In genomic region chr11:11776071-11776821, GRCm38 (mm10) we compare ENCODE assay signal across 17 mouse cellular contexts. TPM values are rescaled to one million over a fixed set of nuclear protein-coding genes. Genes with fewer than 3 reads are reported as not detected.
DNase-seq lines count a peak whose midpoint lies in the region; ATAC-seq and TF ChIP-seq lines count a peak whose summit lies in the region.
"Had no signal": no experiment of that assay in that cellular context is flagged by ENCODE, and none has a peak within 500 bp of the region (broad histone marks: within the 10 kb centered on the region; RNA-seq: fewer than 3 reads in every experiment).

No protein-coding gene starts in this region.

- peaks cover 4% of the 10 kb centered on the region; the same call in 1 of the 2 replicates for H3K4me1 ChIP-seq in liver, postnatal 0 days (ENCODE audit: insufficient read depth)
- H3K4me1 ChIP-seq in liver, embryonic 12.5 days, result no peaks in the 10 kb centered on the region
- peaks cover 35 to 98% of the 10 kb centered on the region in 2 experiments for H3K4me1 ChIP-seq in CH12.LX (ENCODE audit: control insufficient read depth in 1 of 2, insufficient read depth in 2 of 2)
- H3K4me1 ChIP-seq in bone marrow, adult 2 months (ENCODE audit: control insufficient read depth, insufficient read depth, low read length), result peaks cover 3% of the 10 kb centered on the region
- H3K4me1 ChIP-seq: embryonic facial prominence, embryonic 12.5 days; forebrain, embryonic 15.5 days; hindbrain, embryonic 13.5 days had no signal

- WGBS in liver, postnatal 0 days (ENCODE audit: insufficient replicate concordance), result 74% methylated on average over 4 of the region's 4 CpGs
- WGBS in liver, embryonic 12.5 days (ENCODE audit: insufficient replicate concordance), result 63% methylated on average over 4 of the region's 4 CpGs
- 75% methylated on average over 4 of the region's 4 CpGs for WGBS in bone marrow, adult 2 months

- in situ Hi-C loops in CH12.LX (cut with MboI; ENCODE audit: low pct_ligation_motif_present, low pct_unique_long_range_greater_than_20kb, low sequenced_read_pairs), result no loop called here

- dilution Hi-C loops in CH12.LX (cut with MboI; ENCODE audit: extremely low pct_ligation_motif_present, extremely low pct_unique_long_range_greater_than_20kb, low sequenced_read_pairs), result no loop called here

- no peaks in the 10 kb centered on the region for H3K27me3 ChIP-seq in liver, postnatal 0 days (ENCODE audit: insufficient read depth, low read length)
- H3K27me3 ChIP-seq in liver, embryonic 12.5 days (replicated peaks), result no peaks in the 10 kb centered on the region
- no peaks in the 10 kb centered on the region for H3K27me3 ChIP-seq in CH12.LX (replicated peaks)
- H3K27me3 ChIP-seq: embryonic facial prominence, embryonic 12.5 days; forebrain, embryonic 15.5 days; hindbrain, embryonic 13.5 days had no signal

- no peak overlapping the region for H3K4me2 ChIP-seq in liver, postnatal 0 days (ENCODE audit: low read depth, low read length)
- no peak overlapping the region for H3K4me2 ChIP-seq in liver, embryonic 12.5 days
- peak overlapping the region; percentile 39 for H3K4me2 ChIP-seq in CH12.LX (ENCODE audit: insufficient read depth, low read depth, poor library complexity, severe bottlenecking)
- H3K4me2 ChIP-seq: embryonic facial prominence, embryonic 12.5 days; forebrain, embryonic 15.5 days; hindbrain, embryonic 13.5 days had no signal

- H3K36me3 ChIP-seq in liver, postnatal 0 days (replicated peaks; ENCODE audit: insufficient read depth, low read length), result peaks cover under 1% of the 10 kb centered on the region; the same call in 1 of the 2 replicates
- peaks cover 13% of the 10 kb centered on the region for H3K36me3 ChIP-seq in liver, embryonic 12.5 days
- peaks cover 10 to 33% of the 10 kb centered on the region in 2 experiments for H3K36me3 ChIP-seq in CH12.LX (replicated peaks in 1 of 2; ENCODE audit: control insufficient read depth in 1 of 2, insufficient read depth in 1 of 2, low read length in 1 of 2)
- H3K36me3 ChIP-seq: embryonic facial prominence, embryonic 12.5 days; forebrain, embryonic 15.5 days; hindbrain, embryonic 13.5 days had no signal

- H3K9me3 ChIP-seq in liver, postnatal 0 days (ENCODE audit: low read length), result no peaks in the 10 kb centered on the region
- H3K9me3 ChIP-seq in liver, embryonic 12.5 days (replicated peaks), result no peaks in the 10 kb centered on the region
- H3K9me3 ChIP-seq in CH12.LX (replicated peaks; ENCODE audit: low read length), result no peaks in the 10 kb centered on the region
- H3K9me3 ChIP-seq: embryonic facial prominence, embryonic 12.5 days; forebrain, embryonic 15.5 days; hindbrain, embryonic 13.5 days had no signal

- TF ChIP-seq CTCF in liver, postnatal 0 days (IDR thresholded peaks at IDR 0.05; ENCODE audit: low read depth), result no peak
- no peak for TF ChIP-seq CTCF in CH12.LX (conservative IDR thresholded peaks at IDR 0.05 in 1 of 2, IDR thresholded peaks at IDR 0.05 in 1 of 2; ENCODE audit: low read depth in 2 of 2, low read length in 2 of 2)
- no peak for TF ChIP-seq CTCF in bone marrow, adult 2 months (IDR thresholded peaks at IDR 0.05; ENCODE audit: control insufficient read depth, insufficient read depth, low read length)

- no peak for DNase-seq in liver, postnatal 0 days
- no peak for DNase-seq in CH12.LX (ENCODE audit: extremely low read depth)
- no peak for DNase-seq in cerebellum, adult 9-11 months
- DNase-seq: adrenal gland, adult 8-10 months; cerebellum, adult 11 months; cerebellum, adult 8-10 months; cerebellum, postnatal 25 days; gastrocnemius, postnatal 36 days; heart, postnatal 10 days had no signal

- no peak for ATAC-seq in liver, postnatal 0 days
- ATAC-seq in liver, embryonic 12.5 days, result no peak
- ATAC-seq in activated CD4-positive, CD25-positive, alpha-beta regulatory T cell, adult 4 months, result no peak
- ATAC-seq: CD4-positive, CD25-positive, alpha-beta regulatory T cell, adult 4 months; forebrain, embryonic 15.5 days; intestine, embryonic 16.5 days had no signal

- no peak; the same call in 1 of the 2 replicates for TF ChIP-seq POLR2A in CH12.LX (IDR thresholded peaks at IDR 0.05; ENCODE audit: low read depth, low read length)
- no peak for TF ChIP-seq POLR2A in bone marrow, adult 2 months (IDR thresholded peaks at IDR 0.05; ENCODE audit: borderline replicate concordance, control insufficient read depth, low read depth, low read length)

- no peaks in the 10 kb centered on the region; the same call in 1 of the 2 replicates for H3K79me2 ChIP-seq in CH12.LX (replicated peaks; ENCODE audit: control insufficient read depth, extremely low read depth, insufficient read depth, poor library complexity, severe bottlenecking)

- H3K4me3 ChIP-seq in liver, postnatal 0 days (ENCODE audit: low read depth, low read length), result no peak overlapping the region
- no peak overlapping the region for H3K4me3 ChIP-seq in liver, embryonic 12.5 days
- peak overlapping the region in 1 of 3 experiments; percentile 23 for H3K4me3 ChIP-seq in CH12.LX (replicated peaks in 1 of 3; ENCODE audit: low read depth in 2 of 3, low read length in 2 of 3, poor library complexity in 1 of 3)
- no peak overlapping the region for H3K4me3 ChIP-seq in bone marrow, adult 2 months (replicated peaks; ENCODE audit: control insufficient read depth, low read depth, low read length)
- H3K4me3 ChIP-seq: embryonic facial prominence, embryonic 12.5 days; forebrain, embryonic 15.5 days; hindbrain, embryonic 13.5 days had no signal

- no peak for TF ChIP-seq RAD21 in CH12.LX (IDR thresholded peaks at IDR 0.05; ENCODE audit: low read depth, low read length)

- no peak for TF ChIP-seq EP300 in liver, postnatal 0 days (IDR thresholded peaks at IDR 0.05; ENCODE audit: low read depth)
- TF ChIP-seq EP300 in CH12.LX (IDR thresholded peaks at IDR 0.05; ENCODE audit: low read length), result no peak

- no peak overlapping the region for H3K9ac ChIP-seq in liver, postnatal 0 days (replicated peaks)
- no peak overlapping the region for H3K9ac ChIP-seq in liver, embryonic 12.5 days
- H3K9ac ChIP-seq in CH12.LX (ENCODE audit: insufficient read depth, low read depth), result peak overlapping the region; percentile 30
- H3K9ac ChIP-seq: embryonic facial prominence, embryonic 12.5 days; forebrain, embryonic 15.5 days; hindbrain, embryonic 13.5 days had no signal

- H3K27ac ChIP-seq in liver, postnatal 0 days (ENCODE audit: low read depth), result 0 out of 2 replicates have a peak overlapping the region, but pooled peaks have one; percentile 11
- no peak overlapping the region for H3K27ac ChIP-seq in liver, embryonic 12.5 days
- H3K27ac ChIP-seq in CH12.LX (ENCODE audit: insufficient read depth, low read depth), result peak overlapping the region; percentile 90
- peak overlapping the region; percentile 29; the same call in 1 of the 2 replicates for H3K27ac ChIP-seq in bone marrow, adult 2 months (ENCODE audit: control insufficient read depth, insufficient read depth, low read depth, low read length, poor library complexity)
- H3K27ac ChIP-seq: embryonic facial prominence, embryonic 12.5 days; forebrain, embryonic 15.5 days; hindbrain, embryonic 13.5 days had no signal

TF ChIP-seq in CH12.LX, 34 proteins besides CTCF, POLR2A, EP300 and RAD21 (continues in another document):
- no peak; the same call in 1 of the 2 replicates for TF ChIP-seq MAX (IDR thresholded peaks at IDR 0.05; ENCODE audit: low read length)
- TF ChIP-seq TBP (conservative IDR thresholded peaks at IDR 0.05; ENCODE audit: low read depth, low read length), result no peak
- no peak for TF ChIP-seq SMC3 (IDR thresholded peaks at IDR 0.05; ENCODE audit: low read depth, low read length)
- peak; percentile 27; the same call in 1 of the 2 replicates for TF ChIP-seq CHD2 (IDR thresholded peaks at IDR 0.05; ENCODE audit: low read length)
- TF ChIP-seq KAT2A (IDR thresholded peaks at IDR 0.05; ENCODE audit: insufficient replicate concordance, low read length), result no peak
- TF ChIP-seq HCFC1 (IDR thresholded peaks at IDR 0.05; ENCODE audit: low read depth, low read length), result no peak; the same call in 1 of the 2 replicates
- TF ChIP-seq ZNF384 (IDR thresholded peaks at IDR 0.05; ENCODE audit: low read depth, low read length), result no peak; the same call in 1 of the 2 replicates
- TF ChIP-seq ZC3H11A (IDR thresholded peaks at IDR 0.05; ENCODE audit: low read depth, low read length), result no peak
- TF ChIP-seq NRF1 (IDR thresholded peaks at IDR 0.05; ENCODE audit: low read depth, low read length), result no peak
- TF ChIP-seq ZKSCAN1 (IDR thresholded peaks at IDR 0.05; ENCODE audit: borderline replicate concordance, low read depth, low read length), result no peak
- TF ChIP-seq USF1 (IDR thresholded peaks at IDR 0.05; ENCODE audit: low read depth, low read length), result no peak
- no peak for TF ChIP-seq GABPA (IDR thresholded peaks at IDR 0.05; ENCODE audit: insufficient replicate concordance, low read depth, low read length)
- TF ChIP-seq E2F4 (IDR thresholded peaks at IDR 0.05; ENCODE audit: insufficient replicate concordance, low read depth, low read length), result no peak; the same call in 1 of the 2 replicates
- no peak for TF ChIP-seq JUN (IDR thresholded peaks at IDR 0.05; ENCODE audit: insufficient read depth, low read depth, low read length)
- TF ChIP-seq RCOR1 (conservative IDR thresholded peaks at IDR 0.05; ENCODE audit: low read depth, low read length), result no peak
- no peak for TF ChIP-seq ELF1 (IDR thresholded peaks at IDR 0.05; ENCODE audit: low read depth, low read length)
- TF ChIP-seq MXI1 (IDR thresholded peaks at IDR 0.05; ENCODE audit: low read depth, low read length), result 0 out of 2 replicates have a peak, but pooled peaks have one; percentile 42
- no peak for TF ChIP-seq MAFK (IDR thresholded peaks at IDR 0.05; ENCODE audit: insufficient replicate concordance, low read length)
- 0 out of 2 replicates have a peak, but pooled peaks have one; percentile 18 for TF ChIP-seq UBTF (IDR thresholded peaks at IDR 0.05; ENCODE audit: low read depth, low read length)
- no peak for TF ChIP-seq MYC (IDR thresholded peaks at IDR 0.05; ENCODE audit: low read depth, low read length)
- TF ChIP-seq JUND (conservative IDR thresholded peaks at IDR 0.05; ENCODE audit: low read depth, low read length), result no peak
- no peak for TF ChIP-seq IRF4 (IDR thresholded peaks at IDR 0.05; ENCODE audit: low read depth, low read length)
- no peak for TF ChIP-seq USF2 (conservative IDR thresholded peaks at IDR 0.05; ENCODE audit: low read depth, low read length)

RNA-seq across cellular contexts. Expression of gene Fignl1, which starts 32.5 kb away (rescaled TPM):
- polyA plus RNA-seq in liver, postnatal 0 days (2015; fragmentation: Nextera tagmentation; extraction: Ambion mirVana), result 26.1 and 31.2 TPM in 2 replicates
- 126 and 130 TPM in 2 replicates for polyA plus RNA-seq in liver, embryonic 12.5 days (2016; fragmentation: Nextera tagmentation; extraction: Ambion mirVana)
- total RNA-seq in CH12.LX (2012; rRNA removed) (82.8 and 98.5 TPM in 2 replicates), CH12.LX (2014; rRNA removed) (189 TPM in 2 replicates)
- polyA plus RNA-seq in CH12.LX (2012; ENCODE audit: insufficient read length, low read depth), result 98.5 and 101 TPM in 2 replicates
- polyA plus RNA-seq in bone marrow, adult 2 months (2011; ENCODE audit: insufficient read depth, insufficient read length, low replicate concordance, missing spikeins), result 24.9 and 39.4 TPM in 2 replicates
- 10 to 100 TPM; 23.8 to 32.5 TPM for polyA plus RNA-seq in activated CD4-positive, CD25-positive, alpha-beta regulatory T cell, adult 4 months (2017; shearing (Covaris generic))
